Mouse (Mus musculus): ENCODE measurements at regions not wholly inside any gene's neighbourhood (a gene's known extent, or its start where the extent isn't known, plus 50 kb on each side); places are given as distances from the start of the nearest gene placed in this dataset.
A peak's percentile ranks its signal among the peaks of the same experiment; 100 is the strongest.

- Histone ChIP-seq H3K9me3 (replicated peaks) (no peaks in the 10 kb centered on the region), H3K4me1 (no peaks in the 10 kb centered on the region), H3K27ac (no peak overlapping the region), H3K36me3 (no peaks in the 10 kb centered on the region), H3K4me3 (no peak overlapping the region), H3K27me3 (ENCODE audit: low read depth, poor library complexity, severe bottlenecking) (no peaks in the 10 kb centered on the region)
- WGBS = 64% methylated on average over 5 of the region's 5 CpGs
- no peak for DNase-seq (ENCODE audit: low spot score)
Observed at GRCm38 (mm10) chr10:100152821-100153220, 137.4 kb downstream of the Kitl start.

GRCm38 (mm10) chr10:100153311-100153710, 137.9 kb downstream of the Kitl start:
- WGBS = 90% methylated on average over 3 of the region's 3 CpGs
- no peak for DNase-seq (ENCODE audit: low spot score)

GRCm38 (mm10) chr10:100155566-100155965, 140.1 kb downstream of the Kitl start:
- Histone ChIP-seq H3K36me3 (no peaks in the 10 kb centered on the region), H3K27ac (no peak overlapping the region), H3K9me3 (replicated peaks) (no peaks in the 10 kb centered on the region), H3K4me3 (no peak overlapping the region), H3K4me1 (no peaks in the 10 kb centered on the region), H3K27me3 (ENCODE audit: low read depth, poor library complexity, severe bottlenecking) (no peaks in the 10 kb centered on the region)
- DNase-seq (ENCODE audit: low spot score) = no peak
- 74% methylated on average over 2 of the region's 2 CpGs for WGBS

More at GRCm38 (mm10) chr10:100153311-100153710, 137.9 kb downstream of the Kitl start:
- Histone ChIP-seq H3K4me1 (no peaks in the 10 kb centered on the region), H3K36me3 (no peaks in the 10 kb centered on the region), H3K27me3 (ENCODE audit: low read depth, poor library complexity, severe bottlenecking) (no peaks in the 10 kb centered on the region), H3K27ac (no peak overlapping the region), H3K4me3 (no peak overlapping the region), H3K9me3 (replicated peaks) (no peaks in the 10 kb centered on the region)

GRCm38 (mm10) chr10:100159843-100160531, 144.6 kb downstream of the Kitl start:
- no peaks in the 10 kb centered on the region for H3K27me3 ChIP-seq (ENCODE audit: low read depth, poor library complexity, severe bottlenecking)
- H3K4me1 ChIP-seq = peaks cover 5% of the 10 kb centered on the region; the same call in 1 of the 2 replicates
- no peak for DNase-seq (ENCODE audit: low spot score)
- H3K4me3 ChIP-seq = no peak overlapping the region
- 84% methylated on average over 14 of the region's 14 CpGs for WGBS
- H3K27ac ChIP-seq = peak overlapping the region; percentile 30; the same call in 1 of the 2 replicates
- H3K36me3 ChIP-seq = no peaks in the 10 kb centered on the region
- H3K9me3 ChIP-seq (replicated peaks) = no peaks in the 10 kb centered on the region

- Histone ChIP-seq H3K9me3 (replicated peaks) (no peaks in the 10 kb centered on the region), H3K4me1 (peaks cover 5% of the 10 kb centered on the region; the same call in 1 of the 2 replicates), H3K36me3 (no peaks in the 10 kb centered on the region), H3K27ac (peak overlapping the region; percentile 30; the same call in 1 of the 2 replicates), H3K27me3 (ENCODE audit: low read depth, poor library complexity, severe bottlenecking) (no peaks in the 10 kb centered on the region), H3K4me3 (no peak overlapping the region)
- WGBS = 89% methylated on average over 4 of the region's 4 CpGs
- no peak for DNase-seq (ENCODE audit: low spot score)
Observed at GRCm38 (mm10) chr10:100160532-100160852, 145.1 kb downstream of the Kitl start.

- Histone ChIP-seq H3K4me3 (no peak overlapping the region), H3K27me3 (ENCODE audit: low read depth, poor library complexity, severe bottlenecking) (no peaks in the 10 kb centered on the region), H3K36me3 (no peaks in the 10 kb centered on the region), H3K4me1 (peaks cover 5% of the 10 kb centered on the region; the same call in 1 of the 2 replicates), H3K27ac (no peak overlapping the region), H3K9me3 (replicated peaks) (no peaks in the 10 kb centered on the region)
- no peak for DNase-seq (ENCODE audit: low spot score)
- WGBS = 84% methylated on average over 3 of the region's 3 CpGs
Observed at GRCm38 (mm10) chr10:100161117-100161516, 145.7 kb downstream of the Kitl start.

- Histone ChIP-seq H3K27ac (no peak overlapping the region), H3K36me3 (no peaks in the 10 kb centered on the region), H3K9me3 (replicated peaks) (no peaks in the 10 kb centered on the region), H3K27me3 (ENCODE audit: low read depth, poor library complexity, severe bottlenecking) (no peaks in the 10 kb centered on the region), H3K4me3 (no peak overlapping the region), H3K4me1 (peaks cover 5% of the 10 kb centered on the region; the same call in 1 of the 2 replicates)
- 64% methylated on average over 1 of the region's 1 CpGs for WGBS
- no peak for DNase-seq (ENCODE audit: low spot score)
Observed at GRCm38 (mm10) chr10:100164526-100164925, 149.1 kb downstream of the Kitl start.

- no peaks in the 10 kb centered on the region for H3K36me3 ChIP-seq
- no peaks in the 10 kb centered on the region for H3K27me3 ChIP-seq (ENCODE audit: low read depth, poor library complexity, severe bottlenecking)
- H3K9me3 ChIP-seq (replicated peaks) = no peaks in the 10 kb centered on the region
- no peaks in the 10 kb centered on the region for H3K4me1 ChIP-seq
- no peak overlapping the region for H3K4me3 ChIP-seq
- no peak overlapping the region for H3K27ac ChIP-seq
- no peak for DNase-seq (ENCODE audit: low spot score)
Observed at GRCm38 (mm10) chr10:100170836-100171235, 155.4 kb downstream of the Kitl start.

- DNase-seq (ENCODE audit: low spot score) = no peak
- H3K36me3 ChIP-seq = no peaks in the 10 kb centered on the region
- H3K4me1 ChIP-seq = no peaks in the 10 kb centered on the region
- no peaks in the 10 kb centered on the region for H3K27me3 ChIP-seq (ENCODE audit: low read depth, poor library complexity, severe bottlenecking)
- no peaks in the 10 kb centered on the region for H3K9me3 ChIP-seq (replicated peaks)
- H3K4me3 ChIP-seq = no peak overlapping the region
- no peak overlapping the region for H3K27ac ChIP-seq
Observed at GRCm38 (mm10) chr10:100197673-100198072, 137.8 kb upstream of the Gm4301 start.

- Histone ChIP-seq H3K27ac (no peak overlapping the region), H3K4me1 (no peaks in the 10 kb centered on the region), H3K4me3 (no peak overlapping the region), H3K27me3 (ENCODE audit: low read depth, poor library complexity, severe bottlenecking) (no peaks in the 10 kb centered on the region), H3K36me3 (no peaks in the 10 kb centered on the region), H3K9me3 (replicated peaks) (no peaks in the 10 kb centered on the region)
- DNase-seq (ENCODE audit: low spot score) = no peak
- 67% methylated on average over 8 of the region's 8 CpGs for WGBS
Observed at GRCm38 (mm10) chr10:100199090-100199690, 136.3 kb upstream of the Gm4301 start.

GRCm38 (mm10) chr10:100200431-100200830, 135.0 kb upstream of the Gm4301 start:
- Histone ChIP-seq H3K4me1 (no peaks in the 10 kb centered on the region), H3K27ac (no peak overlapping the region), H3K4me3 (no peak overlapping the region), H3K27me3 (ENCODE audit: low read depth, poor library complexity, severe bottlenecking) (no peaks in the 10 kb centered on the region), H3K36me3 (no peaks in the 10 kb centered on the region), H3K9me3 (replicated peaks) (no peaks in the 10 kb centered on the region)
- DNase-seq (ENCODE audit: low spot score) = no peak
- 38% methylated on average over 8 of the region's 8 CpGs for WGBS

GRCm38 (mm10) chr10:100206617-100207530, 128.6 kb upstream of the Gm4301 start:
- Histone ChIP-seq H3K4me1 (no peaks in the 10 kb centered on the region), H3K27ac (no peak overlapping the region), H3K4me3 (no peak overlapping the region), H3K9me3 (replicated peaks) (no peaks in the 10 kb centered on the region), H3K36me3 (no peaks in the 10 kb centered on the region), H3K27me3 (ENCODE audit: low read depth, poor library complexity, severe bottlenecking) (no peaks in the 10 kb centered on the region)
- WGBS = 91% methylated on average over 10 of the region's 10 CpGs
- DNase-seq (ENCODE audit: low spot score) = no peak

- H3K9me3 ChIP-seq (replicated peaks) = no peaks in the 10 kb centered on the region
- no peaks in the 10 kb centered on the region for H3K4me1 ChIP-seq
- no peak overlapping the region for H3K4me3 ChIP-seq
- 74% methylated on average over 7 of the region's 7 CpGs for WGBS
- no peak overlapping the region for H3K27ac ChIP-seq
- H3K27me3 ChIP-seq (ENCODE audit: low read depth, poor library complexity, severe bottlenecking) = no peaks in the 10 kb centered on the region
- no peaks in the 10 kb centered on the region for H3K36me3 ChIP-seq
- DNase-seq (ENCODE audit: low spot score) = no peak
Observed at GRCm38 (mm10) chr10:100210684-100211083, 124.8 kb upstream of the Gm4301 start.

Data from limb, embryonic 10.5 days (tissue).